Mouse (Mus musculus): ENCODE results near the gene Gm43638.

GRCm38 (mm10) chr5:87532288-87532687, 45.7 kb upstream of the Gm43638 start:
- TF ChIP-seq CTCF (IDR thresholded peaks at IDR 0.05; ENCODE audit: low read depth, low read length) (no peak), GATA1 (IDR thresholded peaks at IDR 0.05; ENCODE audit: borderline replicate concordance, low read length) (no peak), TAL1 (conservative IDR thresholded peaks at IDR 0.05; ENCODE audit: low read depth, low read length) (no peak), POLR2AphosphoS5 (IDR thresholded peaks at IDR 0.05; ENCODE audit: insufficient replicate concordance, low read depth, low read length) (no peak), GATA2 (IDR thresholded peaks at IDR 0.05; ENCODE audit: borderline replicate concordance, low read depth, low read length) (no peak)
